Mouse (Mus musculus) spleen, adult 18-20 months (tissue): Measurements from ENCODE around the gene Cyld.

Experiments used
- DNase-seq, 2 experiments: peaks; one replicate each; pipeline ENCODE4 v3.0.0; 2022; ENCODE audit warnings: mixed read lengths in 2 of 2

Cyld gene

GRCm38 (mm10) chr8:88793324-88793722 lies 96.5 kb downstream of the Cyld start:
- no peak for DNase-seq

- no peak for DNase-seq
These were observed 97.2 kb downstream of the Cyld start for GRCm38 (mm10) chr8:88793746-88794614.

- DNase-seq: no peak
These were observed 97.7 kb downstream of the Cyld start for GRCm38 (mm10) chr8:88794615-88794907.

- DNase-seq: no peak
These were observed 99.1 kb downstream of the Cyld start for GRCm38 (mm10) chr8:88795896-88796295.

- DNase-seq: no peak
These were observed 99.8 kb downstream of the Cyld start for GRCm38 (mm10) chr8:88796651-88797050.
